Mouse (Mus musculus): ENCODE results near the gene Eva1b. TPM values are rescaled to one million over a fixed set of nuclear protein-coding genes. Genes with fewer than 3 reads are reported as not detected.
"Not testable (repeated sequence)": the region's sequence is repeated elsewhere in the genome, so short reads cannot be mapped to it uniquely, and the experiment has no call there.

Gene Eva1b
- polyA plus RNA-seq, 1 experiment from 2014 or later, result 36.0 TPM

GRCm38 (mm10) chr4:126163067-126163659 lies 15.6 kb downstream of the Eva1b start, which contains the start of gene Sh3d21:
Sh3d21 (minus strand) TSS chr4:126163491.
- H3K27me3 ChIP-seq (ENCODE audit: control insufficient read depth, insufficient read depth, low read length), result no peaks in the 10 kb centered on the region
- H3K27ac ChIP-seq (ENCODE audit: low read depth, low read length), result no peak within 1 kb of the TSS
- H3K9ac ChIP-seq (ENCODE audit: low read depth, low read length), result peak within 1 kb of the TSS; percentile 70
- H3K36me3 ChIP-seq (ENCODE audit: control insufficient read depth, insufficient read depth, low read length), result peaks cover 9% of the 10 kb centered on the region
- 7% methylated on average over 22 of the region's 22 CpGs for WGBS
- ATAC-seq (ENCODE audit: low FRiP score) (peak; percentile 34), DNase-seq (ENCODE audit: low spot score) (peak; percentile 42)
- peak within 1 kb of the TSS; percentile 99 for H3K4me2 ChIP-seq (replicated peaks; ENCODE audit: low read depth, low read length)
- H3K4me1 ChIP-seq (replicated peaks; ENCODE audit: control insufficient read depth, insufficient read depth, low read length), result 0 out of 2 replicates have a peak, but pooled peaks cover 6% of the 10 kb centered on the region
- H3K9me3 ChIP-seq (ENCODE audit: control insufficient read depth, low read length), result no peaks in the 10 kb centered on the region
- H3K4me3 ChIP-seq (ENCODE audit: low read depth, low read length), result peak within 1 kb of the TSS; percentile 49

DNA sequence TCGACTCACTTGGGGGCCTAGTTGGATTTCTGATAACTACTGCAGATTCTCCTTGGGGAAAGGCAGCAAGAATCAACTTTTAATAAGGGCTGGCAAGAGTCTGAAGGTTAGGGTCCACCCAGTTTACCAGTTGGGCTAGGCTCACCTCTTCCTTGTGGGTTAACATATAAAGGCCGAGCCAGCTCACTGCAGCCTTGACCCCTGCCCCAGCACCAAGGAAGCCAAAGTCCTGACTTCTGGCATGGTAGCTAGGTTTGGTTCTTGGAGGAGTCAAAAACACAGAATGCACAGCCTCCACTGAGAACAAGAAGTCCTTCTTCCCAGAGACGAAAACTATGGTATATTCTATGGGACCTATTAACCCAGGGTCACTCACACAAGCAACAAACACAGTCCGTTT lies 16.1 kb downstream of the Eva1b start:
- DNase-seq (ENCODE audit: low spot score) (no peak), ATAC-seq (ENCODE audit: low FRiP score) (no peak)
- Histone ChIP-seq H3K4me1 (replicated peaks; ENCODE audit: control insufficient read depth, insufficient read depth, low read length) (0 out of 2 replicates have a peak, but pooled peaks cover 6% of the 10 kb centered on the region), H3K9me3 (ENCODE audit: control insufficient read depth, low read length) (no peaks in the 10 kb centered on the region), H3K27ac (ENCODE audit: low read depth, low read length) (no peak overlapping the region), H3K9ac (ENCODE audit: low read depth, low read length) (no peak overlapping the region), H3K36me3 (ENCODE audit: control insufficient read depth, insufficient read depth, low read length) (peaks cover 9% of the 10 kb centered on the region), H3K4me3 (ENCODE audit: low read depth, low read length) (no peak overlapping the region), H3K27me3 (ENCODE audit: control insufficient read depth, insufficient read depth, low read length) (no peaks in the 10 kb centered on the region), H3K4me2 (replicated peaks; ENCODE audit: low read depth, low read length) (no peak overlapping the region)
- 71% methylated on average over 4 of the region's 4 CpGs for WGBS

GRCm38 (mm10) chr4:126165092-126165491 lies 17.5 kb downstream of the Eva1b start:
- H3K4me3 ChIP-seq (ENCODE audit: low read depth, low read length); H3K27me3 ChIP-seq (ENCODE audit: control insufficient read depth, insufficient read depth, low read length); H3K9me3 ChIP-seq (ENCODE audit: control insufficient read depth, low read length); H3K27ac ChIP-seq (ENCODE audit: low read depth, low read length); DNase-seq (ENCODE audit: low spot score); H3K4me1 ChIP-seq (replicated peaks; ENCODE audit: control insufficient read depth, insufficient read depth, low read length); ATAC-seq (ENCODE audit: low FRiP score); H3K4me2 ChIP-seq (replicated peaks; ENCODE audit: low read depth, low read length); H3K9ac ChIP-seq (ENCODE audit: low read depth, low read length): not testable (repeated sequence)
- 65% methylated on average over 8 of the region's 10 CpGs for WGBS
- H3K36me3 ChIP-seq (ENCODE audit: control insufficient read depth, insufficient read depth, low read length), result peaks cover 12% of the 10 kb centered on the region

- no peaks in the 10 kb centered on the region for H3K27me3 ChIP-seq (ENCODE audit: control insufficient read depth, insufficient read depth, low read length)
- ATAC-seq (ENCODE audit: low FRiP score) (no peak), DNase-seq (ENCODE audit: low spot score) (no peak)
- 0 out of 2 replicates have a peak, but pooled peaks cover 6% of the 10 kb centered on the region for H3K4me1 ChIP-seq (replicated peaks; ENCODE audit: control insufficient read depth, insufficient read depth, low read length)
- no peak overlapping the region for H3K9ac ChIP-seq (ENCODE audit: low read depth, low read length)
- no peak overlapping the region for H3K4me3 ChIP-seq (ENCODE audit: low read depth, low read length)
- no peak overlapping the region for H3K4me2 ChIP-seq (replicated peaks; ENCODE audit: low read depth, low read length)
- H3K9me3 ChIP-seq (ENCODE audit: control insufficient read depth, low read length), result no peaks in the 10 kb centered on the region
- H3K27ac ChIP-seq (ENCODE audit: low read depth, low read length), result no peak overlapping the region
- peaks cover 14% of the 10 kb centered on the region for H3K36me3 ChIP-seq (ENCODE audit: control insufficient read depth, insufficient read depth, low read length)
- WGBS, result 78% methylated on average over 3 of the region's 3 CpGs
These were observed 18.5 kb downstream of the Eva1b start for GRCm38 (mm10) chr4:126166084-126166483.

DNA sequence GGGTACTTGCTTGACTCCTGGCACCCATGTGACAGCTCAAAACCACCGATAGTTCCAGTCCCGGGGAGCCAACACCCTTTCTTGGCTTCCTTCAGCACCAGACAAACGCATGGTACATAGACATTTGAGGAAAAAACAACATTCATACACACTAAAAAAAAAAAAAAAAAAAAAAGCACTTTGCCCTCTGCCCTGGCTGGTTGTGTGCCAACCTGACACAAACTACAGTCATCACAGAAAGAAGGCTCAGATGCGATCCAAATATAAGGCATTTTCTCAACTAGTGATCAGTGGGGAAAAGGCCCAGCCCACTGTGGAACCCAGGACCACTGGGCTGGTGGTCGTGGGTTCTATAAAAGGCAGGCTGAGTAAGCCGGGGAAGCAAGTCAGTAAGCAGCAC lies 21.3 kb downstream of the Eva1b start:
- no peak overlapping the region for H3K9ac ChIP-seq (ENCODE audit: low read depth, low read length)

GRCm38 (mm10) chr4:126170737-126171136 lies 23.2 kb downstream of the Eva1b start:
- ATAC-seq (ENCODE audit: low FRiP score); H3K27ac ChIP-seq (ENCODE audit: low read depth, low read length); H3K9me3 ChIP-seq (ENCODE audit: control insufficient read depth, low read length); H3K4me2 ChIP-seq (replicated peaks; ENCODE audit: low read depth, low read length); H3K9ac ChIP-seq (ENCODE audit: low read depth, low read length); H3K27me3 ChIP-seq (ENCODE audit: control insufficient read depth, insufficient read depth, low read length); H3K4me1 ChIP-seq (replicated peaks; ENCODE audit: control insufficient read depth, insufficient read depth, low read length); DNase-seq (ENCODE audit: low spot score); H3K4me3 ChIP-seq (ENCODE audit: low read depth, low read length): not testable (repeated sequence)
- peaks cover 24% of the 10 kb centered on the region for H3K36me3 ChIP-seq (ENCODE audit: control insufficient read depth, insufficient read depth, low read length)
- 96% methylated on average over 5 of the region's 5 CpGs for WGBS

More for the DNA sequence above, 21.3 kb downstream of the Eva1b start:
- Histone ChIP-seq H3K27me3 (ENCODE audit: control insufficient read depth, insufficient read depth, low read length) (no peaks in the 10 kb centered on the region), H3K4me1 (replicated peaks; ENCODE audit: control insufficient read depth, insufficient read depth, low read length) (no peaks in the 10 kb centered on the region), H3K36me3 (ENCODE audit: control insufficient read depth, insufficient read depth, low read length) (peaks cover 19% of the 10 kb centered on the region), H3K9me3 (ENCODE audit: control insufficient read depth, low read length) (no peaks in the 10 kb centered on the region), H3K27ac (ENCODE audit: low read depth, low read length) (no peak overlapping the region), H3K4me3 (ENCODE audit: low read depth, low read length) (no peak overlapping the region), H3K4me2 (replicated peaks; ENCODE audit: low read depth, low read length) (no peak overlapping the region)
- no peak for DNase-seq (ENCODE audit: low spot score)
- WGBS, result 93% methylated on average over 6 of the region's 6 CpGs
- no peak for ATAC-seq (ENCODE audit: low FRiP score)

DNA sequence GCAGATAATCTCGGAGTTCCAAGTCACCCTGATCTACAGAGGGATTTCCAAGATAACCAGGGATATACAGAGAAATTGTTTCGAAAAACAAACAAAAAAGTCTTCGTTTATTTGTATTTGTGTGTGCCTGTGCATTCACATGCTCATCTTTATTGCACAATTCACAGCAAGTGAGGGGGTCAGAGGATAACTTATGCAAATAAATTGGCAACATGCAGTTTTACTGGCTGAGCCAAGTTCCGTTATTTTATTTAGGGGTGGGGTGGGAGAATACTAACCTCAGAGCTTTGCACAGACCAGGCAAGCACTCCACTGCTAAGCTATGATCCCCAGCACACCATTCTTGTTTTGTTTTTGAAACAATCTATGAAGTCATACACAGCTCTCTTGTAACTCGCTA lies 26.3 kb downstream of the Eva1b start:
- H3K9ac ChIP-seq (ENCODE audit: low read depth, low read length), result no peak overlapping the region
- DNase-seq (ENCODE audit: low spot score), result no peak
- ATAC-seq (ENCODE audit: low FRiP score), result no peak
- H3K36me3 ChIP-seq (ENCODE audit: control insufficient read depth, insufficient read depth, low read length), result peaks cover 21% of the 10 kb centered on the region
- WGBS, result 95% methylated on average over 5 of the region's 5 CpGs
- no peak overlapping the region for H3K27ac ChIP-seq (ENCODE audit: low read depth, low read length)
- H3K9me3 ChIP-seq (ENCODE audit: control insufficient read depth, low read length), result no peaks in the 10 kb centered on the region
- no peaks in the 10 kb centered on the region for H3K27me3 ChIP-seq (ENCODE audit: control insufficient read depth, insufficient read depth, low read length)
- H3K4me1 ChIP-seq (replicated peaks; ENCODE audit: control insufficient read depth, insufficient read depth, low read length), result no peaks in the 10 kb centered on the region
- no peak overlapping the region for H3K4me3 ChIP-seq (ENCODE audit: low read depth, low read length)
- no peak overlapping the region for H3K4me2 ChIP-seq (replicated peaks; ENCODE audit: low read depth, low read length)

- 92% methylated on average over 7 of the region's 7 CpGs for WGBS
- H3K9ac ChIP-seq (ENCODE audit: low read depth, low read length); H3K27ac ChIP-seq (ENCODE audit: low read depth, low read length); H3K4me1 ChIP-seq (replicated peaks; ENCODE audit: control insufficient read depth, insufficient read depth, low read length); H3K4me3 ChIP-seq (ENCODE audit: low read depth, low read length); H3K4me2 ChIP-seq (replicated peaks; ENCODE audit: low read depth, low read length); DNase-seq (ENCODE audit: low spot score); H3K27me3 ChIP-seq (ENCODE audit: control insufficient read depth, insufficient read depth, low read length); H3K9me3 ChIP-seq (ENCODE audit: control insufficient read depth, low read length); ATAC-seq (ENCODE audit: low FRiP score): not testable (repeated sequence)
- peaks cover 24% of the 10 kb centered on the region for H3K36me3 ChIP-seq (ENCODE audit: control insufficient read depth, insufficient read depth, low read length)
These were observed 28.4 kb downstream of the Eva1b start for GRCm38 (mm10) chr4:126175980-126176379.
